Mouse (Mus musculus): ENCODE measurements at regions not wholly inside any gene's neighbourhood (a gene's known extent, or its start where the extent isn't known, plus 50 kb on each side); places are given as distances from the start of the nearest gene placed in this dataset.

DNA sequence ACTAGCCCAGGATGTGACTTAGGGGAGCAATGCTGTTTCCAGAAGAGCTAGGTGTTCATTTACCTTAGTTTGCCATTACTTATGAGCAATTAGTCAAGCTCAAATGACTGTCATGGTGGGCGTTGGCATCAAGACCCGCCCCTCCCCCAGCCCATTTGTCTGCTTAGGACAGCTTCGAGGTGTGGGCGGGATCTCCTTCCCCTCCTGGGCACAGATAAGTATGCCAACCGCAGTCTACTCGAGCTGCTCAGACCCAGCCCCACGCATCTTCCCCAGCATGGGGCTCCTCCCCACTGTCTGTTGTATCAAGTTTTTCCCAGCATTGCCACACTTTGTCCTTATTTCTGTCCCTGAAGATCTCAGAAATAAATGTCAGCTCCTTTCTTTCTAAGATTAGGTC is 179.6 kb downstream of the Sp3 start:
- TF ChIP-seq GATA1 (IDR thresholded peaks at IDR 0.05; ENCODE audit: borderline replicate concordance, low read length) (no peak), FLI1 (IDR thresholded peaks at IDR 0.05; ENCODE audit: low read length) (no peak)
